Mouse (Mus musculus) layer of hippocampus, adult 18-20 months (tissue): ENCODE results near the gene Tmem229b. TPM values are rescaled to one million over a fixed set of nuclear protein-coding genes. Genes with fewer than 3 reads are reported as not detected.

ENCODE experiments used
- total RNA-seq, 2 experiments: library from RNA; stranded (reverse); gene quantifications; 2 replicates each; pipeline ENCODE4 v1.2.3; 2021

Gene Tmem229b
- total RNA-seq, 2 experiments from 2014 or later = 26.4 to 26.5 TPM

Other genes with a start within 250 kb of the Tmem229b start
- gene Atp6v1d, start 146.0 kb downstream of the Tmem229b start, total RNA-seq = 100 to 1,000 TPM; 255 to 270 TPM
- 10 to 100 TPM; 49.4 to 52.2 TPM for gene Eif2s1, start 145.8 kb downstream of the Tmem229b start, total RNA-seq
- under 1 TPM; 0.27 to 0.33 TPM for gene Plek2, start 100.7 kb downstream of the Tmem229b start, total RNA-seq
- gene Plekhh1, start 21.5 kb upstream of the Tmem229b start, total RNA-seq = 10 to 100 TPM; 19.1 to 20.1 TPM
- 10 to 100 TPM in 1 of 2 experiments, 1 to 10 TPM in 1; 8.7 to 10.2 TPM for gene Pigh, start 82.0 kb upstream of the Tmem229b start, total RNA-seq
- 1 to 10 TPM; 2.9 to 3.2 TPM for gene Arg2, start 123.2 kb upstream of the Tmem229b start, total RNA-seq
- gene Vti1b, start 165.0 kb upstream of the Tmem229b start, total RNA-seq = 100 to 1,000 TPM; 181 to 184 TPM
- 10 to 100 TPM; 19.9 to 20.5 TPM for gene Rdh11, start 184.7 kb upstream of the Tmem229b start, total RNA-seq
- 1 to 10 TPM; 3.2 to 5.0 TPM for gene Rdh12, start 201.3 kb upstream of the Tmem229b start, total RNA-seq